8 mouse cellular contexts compared by ENCODE assay signal in the genomic region with DNA sequence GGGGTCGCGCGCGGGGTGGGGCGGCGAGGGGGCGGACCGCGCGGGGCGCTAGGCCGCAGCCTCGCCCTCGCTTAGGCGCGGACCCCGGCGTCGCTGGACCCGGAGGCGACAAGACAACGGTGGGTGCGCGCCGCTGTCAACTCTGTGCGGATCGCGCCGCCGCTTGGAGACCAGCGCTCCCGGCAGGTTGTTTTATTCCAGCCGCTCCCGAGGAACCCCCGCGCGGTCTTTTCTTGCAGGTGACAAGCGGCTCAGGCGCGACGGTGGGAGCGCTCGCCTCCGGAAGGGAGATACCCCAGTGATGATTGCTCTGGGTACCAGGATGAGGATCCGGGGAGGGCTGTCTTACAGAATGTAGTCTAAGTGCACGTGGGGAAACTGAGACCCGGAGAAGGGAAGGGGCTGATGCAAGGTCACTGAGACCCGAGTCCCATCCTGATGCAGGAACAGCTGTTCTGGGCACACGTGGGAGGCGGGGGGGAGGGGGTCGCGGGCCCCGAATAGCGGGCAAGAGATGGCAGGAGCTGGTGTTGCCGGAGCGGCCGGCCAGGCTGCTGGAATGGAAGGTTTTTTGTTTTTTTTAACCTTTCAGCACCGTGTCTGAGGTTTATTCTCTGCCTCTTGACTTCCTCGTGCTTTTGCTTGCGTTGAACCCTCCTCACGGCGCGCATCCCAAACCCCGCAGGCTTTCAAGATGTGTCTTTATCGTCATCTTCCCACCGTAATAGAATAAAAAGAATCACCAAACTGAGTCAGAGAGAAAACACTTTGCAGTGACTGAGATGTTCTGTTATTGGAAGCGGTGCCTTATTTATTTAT. TPM values are rescaled to one million over a fixed set of nuclear protein-coding genes. Genes with fewer than 3 reads are reported as not detected.
A peak's percentile ranks its signal among the peaks of the same experiment; 100 is the strongest.
DNase-seq lines count a peak whose midpoint lies in the region; ATAC-seq lines count a peak whose summit lies in the region.

No protein-coding gene starts in this region.

- ATAC-seq in kidney, embryonic 16.5 days (ENCODE audit: low FRiP score, low TSS enrichment) = peak; percentile 70
- peak; percentile 53; the same call in 1 of the 2 replicates for ATAC-seq in limb, embryonic 15.5 days (ENCODE audit: insufficient number of reproducible peaks, low FRiP score, low TSS enrichment, low read depth)

- peak overlapping the region; percentile 81 for H3K9ac ChIP-seq in kidney, embryonic 16.5 days (replicated peaks; ENCODE audit: low read length)
- H3K9ac ChIP-seq in limb, embryonic 15.5 days = peak overlapping the region; percentile 78

- H3K4me2 ChIP-seq in kidney, embryonic 16.5 days (replicated peaks; ENCODE audit: low read depth, low read length) = peak overlapping the region; percentile 92
- H3K4me2 ChIP-seq in limb, embryonic 15.5 days = peak overlapping the region; percentile 77

- H3K36me3 ChIP-seq in kidney, embryonic 16.5 days (ENCODE audit: insufficient read depth, low read length) = peaks cover 5% of the 10 kb centered on the region; the same call in 1 of the 2 replicates
- peaks cover 36% of the 10 kb centered on the region for H3K36me3 ChIP-seq in forebrain, embryonic 10.5 days (replicated peaks)
- peaks cover 19% of the 10 kb centered on the region for H3K36me3 ChIP-seq in limb, embryonic 15.5 days

- WGBS in kidney, embryonic 16.5 days = 1% methylated on average over 66 of the region's 67 CpGs
- under 1% methylated on average over 67 of the region's 67 CpGs for WGBS in forebrain, embryonic 10.5 days
- 1% methylated on average over 67 of the region's 67 CpGs for WGBS in limb, embryonic 15.5 days

- peak overlapping the region; percentile 27; the same call in 1 of the 2 replicates for H3K27ac ChIP-seq in kidney, embryonic 16.5 days (ENCODE audit: low read length)
- peak overlapping the region; percentile 93 for H3K27ac ChIP-seq in forebrain, embryonic 10.5 days
- peak overlapping the region; percentile 93 for H3K27ac ChIP-seq in limb, embryonic 15.5 days

- no peaks in the 10 kb centered on the region for H3K27me3 ChIP-seq in kidney, embryonic 16.5 days (ENCODE audit: insufficient read depth, low read length)
- H3K27me3 ChIP-seq in forebrain, embryonic 10.5 days (ENCODE audit: poor library complexity, severe bottlenecking) = no peaks in the 10 kb centered on the region
- H3K27me3 ChIP-seq in limb, embryonic 15.5 days = no peaks in the 10 kb centered on the region

- DNase-seq in kidney, adult 18-20 months = no peak
- peak; percentile 26 for DNase-seq in NIH3T3 (ENCODE audit: low read depth)
- DNase-seq in forebrain, embryonic 10.5 days (ENCODE audit: extremely low spot score, low spot score) = peak; percentile 58
- peak; percentile 53 for DNase-seq in retina, embryonic 14.5 days (ENCODE audit: low spot score)
- no peak for DNase-seq in adrenal gland, adult 8-10 months
- no peak for DNase-seq in adrenal gland, adult 18-20 months (ENCODE audit: low spot score in 2 of 2)

- H3K9me3 ChIP-seq in kidney, embryonic 16.5 days (ENCODE audit: low read length) = no peaks in the 10 kb centered on the region
- H3K9me3 ChIP-seq in forebrain, embryonic 10.5 days = no peaks in the 10 kb centered on the region; the same call in 1 of the 2 replicates
- H3K9me3 ChIP-seq in limb, embryonic 15.5 days = no peaks in the 10 kb centered on the region

- peaks cover 25% of the 10 kb centered on the region for H3K4me1 ChIP-seq in kidney, embryonic 16.5 days (ENCODE audit: insufficient read depth, low read length)
- peaks cover 27% of the 10 kb centered on the region for H3K4me1 ChIP-seq in forebrain, embryonic 10.5 days
- peaks cover 18% of the 10 kb centered on the region for H3K4me1 ChIP-seq in limb, embryonic 15.5 days

- peak overlapping the region; percentile 70 for H3K4me3 ChIP-seq in kidney, embryonic 16.5 days (ENCODE audit: low read length)
- peak overlapping the region; percentile 89 for H3K4me3 ChIP-seq in forebrain, embryonic 10.5 days
- peak overlapping the region; percentile 95 for H3K4me3 ChIP-seq in limb, embryonic 15.5 days

RNA-seq across cellular contexts. Expression of a gene that starts 0.6 kb away (rescaled TPM):
- 46.5 and 47.5 TPM in 2 replicates for polyA plus RNA-seq in kidney, embryonic 16.5 days (2015; fragmentation: Nextera tagmentation; extraction: Ambion mirVana)
- 59.9 and 61.5 TPM in 2 replicates for polyA plus RNA-seq in forebrain, embryonic 10.5 days (2016; fragmentation: Nextera tagmentation; extraction: Ambion mirVana)
- polyA plus RNA-seq in limb, embryonic 15.5 days (2015; fragmentation: Nextera tagmentation; extraction: Ambion mirVana) = 42.1 and 47.1 TPM in 2 replicates
- total RNA-seq in adrenal gland, adult 8-10 months (2022) = 10 to 100 TPM; 33.4 to 40.0 (median 35.9) TPM
- 10 to 100 TPM; 38.8 to 40.4 TPM for total RNA-seq in adrenal gland, adult 18-20 months (2021)

RNA-seq across cellular contexts. Expression of a gene that starts 12.9 kb away (rescaled TPM):
- polyA plus RNA-seq in kidney, embryonic 16.5 days (2015; fragmentation: Nextera tagmentation; extraction: Ambion mirVana) = 60.6 and 67.1 TPM in 2 replicates
- 59.8 and 62.2 TPM in 2 replicates for polyA plus RNA-seq in forebrain, embryonic 10.5 days (2016; fragmentation: Nextera tagmentation; extraction: Ambion mirVana)
- 74.4 and 75.9 TPM in 2 replicates for polyA plus RNA-seq in limb, embryonic 15.5 days (2015; fragmentation: Nextera tagmentation; extraction: Ambion mirVana)
- total RNA-seq in adrenal gland, adult 8-10 months (2022) = 10 to 100 TPM; 37.0 to 67.7 (median 52.0) TPM
- 10 to 100 TPM; 41.6 to 49.4 TPM for total RNA-seq in adrenal gland, adult 18-20 months (2021)

RNA-seq across cellular contexts. Expression of a gene that starts 53.3 kb away (rescaled TPM):
- 11.5 and 14.0 TPM in 2 replicates for polyA plus RNA-seq in kidney, embryonic 16.5 days (2015; fragmentation: Nextera tagmentation; extraction: Ambion mirVana)
- polyA plus RNA-seq in forebrain, embryonic 10.5 days (2016; fragmentation: Nextera tagmentation; extraction: Ambion mirVana) = 1.00 and 1.0 TPM in 2 replicates
- 1.4 and 4.6 TPM in 2 replicates for polyA plus RNA-seq in limb, embryonic 15.5 days (2015; fragmentation: Nextera tagmentation; extraction: Ambion mirVana)
- total RNA-seq in adrenal gland, adult 8-10 months (2022) = 1 to 10 TPM; 3.2 to 7.3 (median 4.5) TPM
- 1 to 10 TPM; 2.1 to 2.3 TPM for total RNA-seq in adrenal gland, adult 18-20 months (2021)

RNA-seq across cellular contexts. Expression of a gene that starts 54.0 kb away (rescaled TPM):
- 203 and 208 TPM in 2 replicates for polyA plus RNA-seq in kidney, embryonic 16.5 days (2015; fragmentation: Nextera tagmentation; extraction: Ambion mirVana)
- polyA plus RNA-seq in forebrain, embryonic 10.5 days (2016; fragmentation: Nextera tagmentation; extraction: Ambion mirVana) = 131 and 140 TPM in 2 replicates
- 198 and 203 TPM in 2 replicates for polyA plus RNA-seq in limb, embryonic 15.5 days (2015; fragmentation: Nextera tagmentation; extraction: Ambion mirVana)
- 100 to 1,000 TPM; 105 to 121 (median 115) TPM for total RNA-seq in adrenal gland, adult 8-10 months (2022)
- 100 to 1,000 TPM in 1 of 2 experiments, 10 to 100 TPM in 1; 97.1 to 106 TPM for total RNA-seq in adrenal gland, adult 18-20 months (2021)

Comparison
In these comparisons a context has a peak if more than half of its experiments do, and no peak if none do; other contexts are left out.
1. H3K27ac ChIP-seq: peak in every context shown above with its lines; median percentile 93 in forebrain, embryonic 10.5 days; 93 in limb, embryonic 15.5 days; 27 in kidney, embryonic 16.5 days.
2. DNase-seq: peak in NIH3T3 (single experiment), forebrain, embryonic 10.5 days (single experiment) and retina, embryonic 14.5 days (single experiment); none in kidney, adult 18-20 months (single experiment), adrenal gland, adult 8-10 months (single experiment) and adrenal gland, adult 18-20 months (0 of 2).
3. Peak in every context shown above with its lines, with median percentiles within 50 percentile points of each other: H3K4me3 ChIP-seq.